Mouse (Mus musculus): ENCODE measurements around the gene Sap18.
"Not testable (repeated sequence)": the region's sequence is repeated elsewhere in the genome, so short reads cannot be mapped to it uniquely, and the experiment has no call there.

Sap18 gene

GRCm38 (mm10) chr14:57827284-57827683, 29.3 kb downstream of the Sap18 start:
- DNase-seq, result no peak

DNA sequence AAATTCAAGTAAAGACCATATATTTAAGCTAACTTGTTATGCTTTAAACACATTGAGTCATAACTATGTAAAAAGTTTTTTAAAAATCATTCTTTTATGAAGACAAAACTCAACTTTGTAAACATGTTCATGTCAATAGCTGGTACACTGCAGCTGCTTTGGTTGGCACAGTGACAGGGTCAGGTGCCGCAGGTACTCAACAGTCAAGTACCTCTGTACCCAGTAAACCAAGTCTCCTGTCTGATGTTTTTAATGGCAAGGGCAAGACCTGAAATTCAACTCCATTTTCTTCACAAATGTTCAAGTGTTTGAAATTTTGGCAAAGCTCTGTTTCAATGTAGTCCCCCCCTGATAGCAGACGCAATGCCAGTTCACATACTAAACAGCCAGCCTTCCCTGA, 35.5 kb downstream of the Sap18 start:
- no peak for DNase-seq

DNA sequence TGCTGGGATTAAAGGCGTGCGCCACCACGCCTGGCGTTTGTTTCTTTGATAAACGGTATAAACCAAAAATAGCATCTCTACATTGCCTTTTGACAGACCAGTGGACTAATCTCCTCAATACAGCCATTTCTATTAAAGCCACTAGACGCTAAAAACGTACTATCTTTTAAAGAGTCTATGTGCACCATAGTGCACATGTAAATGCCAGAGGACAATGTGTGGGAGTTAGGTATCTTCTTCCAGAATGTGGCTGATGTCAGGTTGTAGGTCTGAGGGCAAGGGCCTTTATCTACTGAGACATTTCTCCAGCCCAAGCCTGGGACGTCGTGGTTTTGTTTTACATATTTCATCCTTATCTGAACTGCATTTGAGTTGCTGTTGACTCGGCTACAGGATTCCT, 37.2 kb downstream of the Sap18 start:
- DNase-seq, result no peak

GRCm38 (mm10) chr14:57844535-57844934, 46.6 kb downstream of the Sap18 start:
- no peak for DNase-seq

DNA sequence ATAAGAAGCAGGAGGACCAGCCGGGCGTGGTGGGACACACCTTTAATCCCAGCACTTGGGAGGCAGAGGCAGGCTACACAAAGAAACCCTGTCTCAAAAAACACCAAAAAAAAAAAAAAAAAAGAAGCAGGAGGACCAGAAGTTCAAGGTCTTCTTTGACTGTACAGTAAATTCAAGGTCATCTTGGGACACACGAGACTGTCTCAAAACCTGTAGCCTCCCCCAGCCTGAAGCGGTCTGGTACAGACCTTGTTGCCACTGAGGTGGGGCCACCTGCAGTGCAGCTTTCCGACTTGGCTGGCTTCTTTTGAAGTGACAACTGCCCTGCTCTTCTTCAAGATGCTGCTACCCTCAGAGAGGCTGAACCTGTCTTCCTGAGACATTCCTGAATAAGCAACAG, 50.1 kb downstream of the Sap18 start:
- not testable (repeated sequence) for DNase-seq

DNA sequence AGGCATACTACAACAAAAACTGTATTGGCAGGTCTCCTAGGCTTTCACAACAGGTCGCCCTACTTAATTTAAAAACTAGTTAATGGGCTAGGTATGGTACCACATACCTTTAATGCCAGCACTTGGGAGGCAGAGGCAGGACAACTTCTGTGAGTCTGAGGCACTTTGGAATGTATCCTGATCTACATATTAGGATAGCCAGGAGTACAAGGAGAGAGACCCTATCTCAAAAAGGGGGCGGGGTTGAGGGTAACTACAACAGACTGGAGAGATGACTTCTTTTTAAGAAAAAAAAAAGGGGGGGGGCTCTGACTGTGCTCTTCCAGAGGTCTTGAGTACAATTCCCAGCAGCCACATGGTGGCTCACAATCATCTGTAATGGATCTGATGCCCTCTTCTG, 50.7 kb downstream of the Sap18 start:
- DNase-seq, result no peak

GRCm38 (mm10) chr14:57850330-57850729, 52.4 kb downstream of the Sap18 start:
- no peak for DNase-seq

DNA sequence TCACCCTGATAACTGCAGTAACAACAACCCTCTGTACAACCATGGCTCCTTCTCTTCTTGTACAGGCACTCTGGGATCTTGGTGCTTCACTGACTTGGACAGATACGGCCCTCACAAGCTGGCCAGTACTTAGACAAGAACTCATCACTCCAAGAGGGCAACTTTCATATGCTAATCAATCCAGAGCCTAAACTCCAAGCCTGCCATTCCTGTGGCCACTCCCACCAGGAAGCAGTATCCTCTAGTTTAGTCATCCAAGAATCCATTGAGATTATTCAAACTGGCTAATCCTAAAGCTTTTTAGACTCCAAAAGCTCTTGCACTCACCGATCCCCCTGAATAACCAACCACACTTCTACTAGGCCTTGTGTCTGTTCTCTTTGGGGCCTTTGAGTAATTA, 55.0 kb downstream of the Sap18 start:
- DNase-seq, result no peak

DNA sequence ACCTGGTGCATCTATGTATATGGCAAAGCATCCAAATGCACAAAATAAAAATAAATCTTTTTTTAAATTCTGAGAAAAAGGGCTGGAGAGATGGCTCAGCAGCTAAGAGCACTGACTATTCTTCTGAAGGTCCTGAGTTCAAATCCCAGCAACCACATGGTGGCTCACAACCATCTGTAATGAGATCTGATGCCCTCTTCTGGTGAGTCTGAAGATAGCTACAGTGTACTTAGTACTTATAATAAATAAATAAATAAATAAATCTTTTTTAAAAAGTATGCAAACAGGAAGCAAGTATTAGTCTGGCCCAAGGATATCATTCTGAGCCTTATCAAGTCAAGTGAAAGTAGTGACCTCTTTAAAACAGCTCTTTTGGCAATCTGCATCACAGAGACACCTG, 58.1 kb downstream of the Sap18 start:
- DNase-seq, result not testable (repeated sequence)

Measured in cerebellum, adult 8-10 months (tissue).